Mouse (Mus musculus): ENCODE results near the gene Cd37. TPM values are rescaled to one million over a fixed set of nuclear protein-coding genes. Genes with fewer than 3 reads are reported as not detected.

Cd37 gene
- polyA plus RNA-seq, 1 experiment = 84.1 TPM

- H3K4me1 ChIP-seq (ENCODE audit: control insufficient read depth, insufficient read depth, low read length) = peaks cover 5% of the 10 kb centered on the region; the same call in 1 of the 2 replicates
- no peak for TF ChIP-seq POLR2A (IDR thresholded peaks at IDR 0.05; ENCODE audit: borderline replicate concordance, extremely low read depth, low read depth, low read length)
- no peak for TF ChIP-seq CTCF (IDR thresholded peaks at IDR 0.05; ENCODE audit: insufficient read depth, low read length)
- WGBS = 90% methylated on average over 8 of the region's 8 CpGs
- no peak overlapping the region for H3K4me3 ChIP-seq (replicated peaks; ENCODE audit: extremely low read depth, low read depth, low read length)
- DNase-seq = no peak
Measured at GRCm38 (mm10) chr7:45229046-45229445, 9.9 kb downstream of the Cd37 start.

GRCm38 (mm10) chr7:45228548-45228947, 10.4 kb downstream of the Cd37 start:
- WGBS = 93% methylated on average over 18 of the region's 18 CpGs
- TF ChIP-seq POLR2A (IDR thresholded peaks at IDR 0.05; ENCODE audit: borderline replicate concordance, extremely low read depth, low read depth, low read length) = no peak
- no peak for TF ChIP-seq CTCF (IDR thresholded peaks at IDR 0.05; ENCODE audit: insufficient read depth, low read length)
- no peak for DNase-seq
- Histone ChIP-seq H3K4me1 (ENCODE audit: control insufficient read depth, insufficient read depth, low read length) (peaks cover under 1% of the 10 kb centered on the region; the same call in 1 of the 2 replicates), H3K4me3 (replicated peaks; ENCODE audit: extremely low read depth, low read depth, low read length) (no peak overlapping the region)

- DNase-seq = no peak
- TF ChIP-seq POLR2A (IDR thresholded peaks at IDR 0.05; ENCODE audit: borderline replicate concordance, extremely low read depth, low read depth, low read length) (no peak), CTCF (IDR thresholded peaks at IDR 0.05; ENCODE audit: insufficient read depth, low read length) (no peak)
- no peaks in the 10 kb centered on the region for H3K4me1 ChIP-seq (ENCODE audit: control insufficient read depth, insufficient read depth, low read length)
- no peak overlapping the region for H3K4me3 ChIP-seq (replicated peaks; ENCODE audit: extremely low read depth, low read depth, low read length)
- WGBS = 99% methylated on average over 5 of the region's 5 CpGs
Measured at GRCm38 (mm10) chr7:45226421-45226820, 12.5 kb downstream of the Cd37 start.

GRCm38 (mm10) chr7:45224826-45225225, 14.1 kb downstream of the Cd37 start:
- WGBS = 90% methylated on average over 7 of the region's 7 CpGs
- Histone ChIP-seq H3K4me1 (ENCODE audit: control insufficient read depth, insufficient read depth, low read length) (0 out of 2 replicates have a peak, but pooled peaks cover 2% of the 10 kb centered on the region), H3K4me3 (replicated peaks; ENCODE audit: extremely low read depth, low read depth, low read length) (no peak overlapping the region)
- TF ChIP-seq POLR2A (IDR thresholded peaks at IDR 0.05; ENCODE audit: borderline replicate concordance, extremely low read depth, low read depth, low read length) (no peak), CTCF (IDR thresholded peaks at IDR 0.05; ENCODE audit: insufficient read depth, low read length) (no peak)
- no peak for DNase-seq

GRCm38 (mm10) chr7:45221680-45222079, 17.2 kb downstream of the Cd37 start:
- no peak for DNase-seq
- H3K4me1 ChIP-seq (ENCODE audit: control insufficient read depth, insufficient read depth, low read length) = 0 out of 2 replicates have a peak, but pooled peaks cover 2% of the 10 kb centered on the region
- H3K4me3 ChIP-seq (replicated peaks; ENCODE audit: extremely low read depth, low read depth, low read length) = no peak overlapping the region
- 82% methylated on average over 2 of the region's 2 CpGs for WGBS
- TF ChIP-seq CTCF (IDR thresholded peaks at IDR 0.05; ENCODE audit: insufficient read depth, low read length) (no peak), POLR2A (IDR thresholded peaks at IDR 0.05; ENCODE audit: borderline replicate concordance, extremely low read depth, low read depth, low read length) (no peak)

- WGBS = 6% methylated on average over 13 of the region's 13 CpGs
- DNase-seq = peak; percentile 39
- peaks cover 6% of the 10 kb centered on the region; the same call in 1 of the 2 replicates for H3K4me1 ChIP-seq (ENCODE audit: control insufficient read depth, insufficient read depth, low read length)
- TF ChIP-seq POLR2A (IDR thresholded peaks at IDR 0.05; ENCODE audit: borderline replicate concordance, extremely low read depth, low read depth, low read length) (no peak), CTCF (IDR thresholded peaks at IDR 0.05; ENCODE audit: insufficient read depth, low read length) (no peak)
- peak overlapping the region; percentile 83 for H3K4me3 ChIP-seq (replicated peaks; ENCODE audit: extremely low read depth, low read depth, low read length)
Measured at GRCm38 (mm10) chr7:45216442-45217183, 22.3 kb downstream of the Cd37 start.

GRCm38 (mm10) chr7:45215673-45216441, 23.1 kb downstream of the Cd37 start, which contains the start of gene Tead2:
Tead2 (plus strand) TSS chr7:45215753.
- Histone ChIP-seq H3K4me3 (replicated peaks; ENCODE audit: extremely low read depth, low read depth, low read length) (peak within 1 kb of the TSS; percentile 83), H3K4me1 (ENCODE audit: control insufficient read depth, insufficient read depth, low read length) (peaks cover 6% of the 10 kb centered on the region; the same call in 1 of the 2 replicates)
- TF ChIP-seq CTCF (IDR thresholded peaks at IDR 0.05; ENCODE audit: insufficient read depth, low read length) = no peak
- peak; percentile 23; the same call in 1 of the 2 replicates for TF ChIP-seq POLR2A (IDR thresholded peaks at IDR 0.05; ENCODE audit: borderline replicate concordance, extremely low read depth, low read depth, low read length)
- WGBS = 2% methylated on average over 52 of the region's 55 CpGs
- peak; percentile 33 for DNase-seq

- Histone ChIP-seq H3K4me3 (replicated peaks; ENCODE audit: extremely low read depth, low read depth, low read length) (no peak overlapping the region), H3K4me1 (ENCODE audit: control insufficient read depth, insufficient read depth, low read length) (peaks cover 4% of the 10 kb centered on the region; the same call in 1 of the 2 replicates)
- 87% methylated on average over 5 of the region's 5 CpGs for WGBS
- TF ChIP-seq CTCF (IDR thresholded peaks at IDR 0.05; ENCODE audit: insufficient read depth, low read length) = no peak
- no peak for DNase-seq
Measured at GRCm38 (mm10) chr7:45213708-45214107, 25.2 kb downstream of the Cd37 start.

GRCm38 (mm10) chr7:45212356-45212755, 26.6 kb downstream of the Cd37 start:
- DNase-seq = no peak
- WGBS = 59% methylated on average over 7 of the region's 7 CpGs
- Histone ChIP-seq H3K4me1 (ENCODE audit: control insufficient read depth, insufficient read depth, low read length) (peaks cover 4% of the 10 kb centered on the region; the same call in 1 of the 2 replicates), H3K4me3 (replicated peaks; ENCODE audit: extremely low read depth, low read depth, low read length) (no peak overlapping the region)
- TF ChIP-seq CTCF (IDR thresholded peaks at IDR 0.05; ENCODE audit: insufficient read depth, low read length) (no peak), POLR2A (IDR thresholded peaks at IDR 0.05; ENCODE audit: borderline replicate concordance, extremely low read depth, low read depth, low read length) (no peak)
